Mouse (Mus musculus): Measurements from ENCODE around the gene Gm10490.

Gene Gm10490

GRCm38 (mm10) chrX:7927116-7927515 is 17.8 kb downstream of the Gm10490 start:
- no peak for DNase-seq (ENCODE audit: low spot score)

GRCm38 (mm10) chrX:7928270-7928790 is 19.0 kb downstream of the Gm10490 start, which contains the start of gene Eras:
Gene Eras, minus strand, starts transcription at chrX:7928607.
- no peak for DNase-seq (ENCODE audit: low spot score)

GRCm38 (mm10) chrX:7936874-7937273 is 27.5 kb downstream of the Gm10490 start:
- DNase-seq (ENCODE audit: low spot score): peak; percentile 11

GRCm38 (mm10) chrX:7937667-7938066 is 28.3 kb downstream of the Gm10490 start:
- DNase-seq (ENCODE audit: low spot score): no peak

- DNase-seq (ENCODE audit: low spot score): no peak
Observed at GRCm38 (mm10) chrX:7945618-7946017, 36.3 kb downstream of the Gm10490 start.

- DNase-seq (ENCODE audit: low spot score): peak; percentile 11
Observed at GRCm38 (mm10) chrX:7947108-7947899, 38.0 kb downstream of the Gm10490 start, which contains the start of gene Hdac6. Gene Hdac6, minus strand, starts transcription at chrX:7947889.

- peak; percentile 94 for DNase-seq (ENCODE audit: low spot score)
Observed at GRCm38 (mm10) chrX:7947900-7948492, 38.7 kb downstream of the Gm10490 start.

GRCm38 (mm10) chrX:7950091-7950490 is 40.7 kb downstream of the Gm10490 start:
- DNase-seq (ENCODE audit: low spot score): no peak

- DNase-seq (ENCODE audit: low spot score): no peak
Observed at GRCm38 (mm10) chrX:7958868-7959267, 49.5 kb downstream of the Gm10490 start.

Data from embryo, embryonic 10 days (tissue).